Mouse (Mus musculus) layer of hippocampus, adult 18-20 months (tissue): ENCODE data around the gene Moxd1. TPM values are rescaled to one million over a fixed set of nuclear protein-coding genes. Genes with fewer than 3 reads are reported as not detected.
A peak's percentile ranks its signal among the peaks of the same experiment; 100 is the strongest.
"Not testable (repeated sequence)": the region's sequence is repeated elsewhere in the genome, so short reads cannot be mapped to it uniquely, and the experiment has no call there.

Experiments
- DNase-seq, 2 experiments: peaks; one replicate each; pipeline ENCODE4 v3.0.0; 2022; ENCODE audit warnings: low spot score in 2 of 2
- total RNA-seq, 2 experiments: library from RNA; stranded (reverse); gene quantifications; 2 replicates each; pipeline ENCODE4 v1.2.3; 2021

Gene Moxd1
- total RNA-seq, 2 experiments from 2014 or later, result 10.1 to 11.4 TPM

GRCm38 (mm10) chr10:24267520-24267919 is 44.2 kb downstream of the Moxd1 start:
- DNase-seq, result no peak

- no peak for DNase-seq
Observed at GRCm38 (mm10) chr10:24271077-24271637, 47.8 kb downstream of the Moxd1 start.

GRCm38 (mm10) chr10:24276211-24276610 is 52.9 kb downstream of the Moxd1 start:
- DNase-seq, result no peak

- no peak for DNase-seq
Observed at GRCm38 (mm10) chr10:24282650-24283049, 59.3 kb downstream of the Moxd1 start.

- DNase-seq, result no peak
Observed at GRCm38 (mm10) chr10:24291611-24292010, 68.3 kb downstream of the Moxd1 start.

GRCm38 (mm10) chr10:24292671-24293070 is 69.4 kb downstream of the Moxd1 start:
- no peak for DNase-seq

- DNase-seq, result no peak
Observed at GRCm38 (mm10) chr10:24296608-24297007, 73.3 kb downstream of the Moxd1 start.

- DNase-seq, result peak in 1 of 2 experiments; percentile 67
Observed at GRCm38 (mm10) chr10:24297792-24298191, 74.5 kb downstream of the Moxd1 start.

GRCm38 (mm10) chr10:24298260-24299244 is 75.2 kb downstream of the Moxd1 start:
- peak; percentile 40 to 78 for DNase-seq

GRCm38 (mm10) chr10:24312191-24312611 is 88.9 kb downstream of the Moxd1 start:
- peak; percentile 57 to 87 for DNase-seq

- DNase-seq, result peak; percentile 6 to 33
Observed at GRCm38 (mm10) chr10:24317126-24317836, 94.0 kb downstream of the Moxd1 start.

- DNase-seq, result no peak
Observed at GRCm38 (mm10) chr10:24320326-24320725, 97.0 kb downstream of the Moxd1 start.

- DNase-seq, result no peak
Observed at GRCm38 (mm10) chr10:24323066-24323465, 99.7 kb downstream of the Moxd1 start.

- DNase-seq, result not testable (repeated sequence)
Observed at GRCm38 (mm10) chr10:24327265-24327664, 103.9 kb downstream of the Moxd1 start.

GRCm38 (mm10) chr10:24332799-24333198 is 109.5 kb downstream of the Moxd1 start:
- no peak for DNase-seq

GRCm38 (mm10) chr10:24339593-24340143 is 116.4 kb downstream of the Moxd1 start:
- no peak for DNase-seq

GRCm38 (mm10) chr10:24340551-24341213 is 117.4 kb downstream of the Moxd1 start:
- DNase-seq, result no peak

GRCm38 (mm10) chr10:24341214-24341589 is 117.9 kb downstream of the Moxd1 start:
- DNase-seq, result no peak

- DNase-seq, result no peak
Observed at GRCm38 (mm10) chr10:24343068-24343467, 119.8 kb downstream of the Moxd1 start.
